Mouse (Mus musculus) ES-Bruce4 (cell line): Measurements from ENCODE around the gene P2ry14. TPM values are rescaled to one million over a fixed set of nuclear protein-coding genes. Genes with fewer than 3 reads are reported as not detected.

ENCODE experiments used
- H3K27ac ChIP-seq: 2 replicates; pipeline ENCODE4 v1.5.1; 2012; ENCODE audit warnings: low read length, inconsistent platforms; ENCODE audit not compliant: insufficient read depth
- H3K27me3 ChIP-seq: 2 replicates; pipeline ENCODE4 v1.6.1; 2012; ENCODE audit warnings: mild to moderate bottlenecking, low read length, inconsistent platforms; ENCODE audit not compliant: control insufficient read depth, poor library complexity, insufficient read depth, severe bottlenecking
- H3K36me3 ChIP-seq: 2 replicates; pipeline ENCODE4 v1.6.1; 2012; ENCODE audit warnings: inconsistent platforms, mild to moderate bottlenecking, low read length, moderate library complexity; ENCODE audit not compliant: control insufficient read depth, poor library complexity, insufficient read depth, severe bottlenecking
- H3K4me1 ChIP-seq: one replicate; pipeline ENCODE4 v1.8.1; 2011; ENCODE audit warnings: low read length; ENCODE audit not compliant: control insufficient read depth, insufficient read depth
- H3K4me3 ChIP-seq: 2 replicates; pipeline ENCODE4 v1.5.1; 2011; ENCODE audit warnings: low read depth, mild to moderate bottlenecking, low read length
- H3K9ac ChIP-seq: 2 replicates; pipeline ENCODE4 v1.6.1; 2012; ENCODE audit warnings: low read depth, mild to moderate bottlenecking, inconsistent platforms; ENCODE audit not compliant: poor library complexity, severe bottlenecking
- H3K9me3 ChIP-seq: replicated peaks from 2 replicates; pipeline ENCODE4 v1.6.1; 2012; ENCODE audit warnings: mild to moderate bottlenecking, low read length, inconsistent platforms; ENCODE audit not compliant: control insufficient read depth, poor library complexity, insufficient read depth, severe bottlenecking
- CTCF ChIP-seq: IDR thresholded peaks from one replicate; pipeline ENCODE4 v1.8.1; 2011; ENCODE audit warnings: low read depth, low read length
- EP300 ChIP-seq: IDR thresholded peaks from 2 replicates; pipeline ENCODE4 v1.6.1; 2011; ENCODE audit warnings: low read depth, low read length; ENCODE audit not compliant: insufficient read depth
- POLR2A ChIP-seq: IDR thresholded peaks from one replicate; pipeline ENCODE4 v1.8.1; 2011; ENCODE audit warnings: low read length; ENCODE audit not compliant: insufficient read depth
- polyA plus RNA-seq: library from polyadenylated mRNA; stranded (reverse); fragments of >200 nt; gene quantifications from 2 replicates; pipeline ENCODE4 v1.2.4, GENCODE M21; 2011; ENCODE audit warnings: low read depth; ENCODE audit not compliant: missing spikeins, insufficient read depth, insufficient read length

P2ry14 gene
- polyA plus RNA-seq, 1 experiment, result 0.70 TPM

- Histone ChIP-seq H3K9me3 (no peaks in the 10 kb centered on the region), H3K4me1 (no peaks in the 10 kb centered on the region), H3K27me3 (no peaks in the 10 kb centered on the region), H3K27ac (no peak overlapping the region), H3K36me3 (no peaks in the 10 kb centered on the region), H3K4me3 (no peak overlapping the region), H3K9ac (no peak overlapping the region)
- no peak for TF ChIP-seq CTCF
- TF ChIP-seq EP300, result no peak
- TF ChIP-seq POLR2A, result no peak
Measured at GRCm38 (mm10) chr3:59185662-59186061, 32.2 kb upstream of the P2ry14 start.

GRCm38 (mm10) chr3:59182129-59182528 is 28.7 kb upstream of the P2ry14 start:
- Histone ChIP-seq H3K27ac (no peak overlapping the region), H3K4me1 (no peaks in the 10 kb centered on the region), H3K9ac (no peak overlapping the region), H3K36me3 (no peaks in the 10 kb centered on the region), H3K9me3 (no peaks in the 10 kb centered on the region), H3K27me3 (no peaks in the 10 kb centered on the region), H3K4me3 (no peak overlapping the region)
- TF ChIP-seq EP300 (no peak), POLR2A (no peak), CTCF (no peak)

- no peaks in the 10 kb centered on the region for H3K4me1 ChIP-seq
- no peak for TF ChIP-seq EP300
- no peak for TF ChIP-seq CTCF
- TF ChIP-seq POLR2A, result no peak
- H3K9me3 ChIP-seq, result no peaks in the 10 kb centered on the region
- no peaks in the 10 kb centered on the region for H3K27me3 ChIP-seq
- H3K36me3 ChIP-seq, result no peaks in the 10 kb centered on the region
- H3K27ac ChIP-seq, result no peak overlapping the region
- no peak overlapping the region for H3K4me3 ChIP-seq
- no peak overlapping the region for H3K9ac ChIP-seq
Measured at GRCm38 (mm10) chr3:59181134-59181533, 27.7 kb upstream of the P2ry14 start.

- Histone ChIP-seq H3K9ac (no peak overlapping the region), H3K4me1 (no peaks in the 10 kb centered on the region), H3K27ac (no peak overlapping the region), H3K9me3 (no peaks in the 10 kb centered on the region), H3K27me3 (no peaks in the 10 kb centered on the region), H3K36me3 (no peaks in the 10 kb centered on the region), H3K4me3 (no peak overlapping the region)
- no peak for TF ChIP-seq CTCF
- no peak for TF ChIP-seq EP300
- TF ChIP-seq POLR2A, result no peak
Measured at GRCm38 (mm10) chr3:59176871-59177270, 23.5 kb upstream of the P2ry14 start.

GRCm38 (mm10) chr3:59175234-59175633 is 21.8 kb upstream of the P2ry14 start:
- no peak overlapping the region for H3K9ac ChIP-seq
- H3K27me3 ChIP-seq, result no peaks in the 10 kb centered on the region
- no peaks in the 10 kb centered on the region for H3K36me3 ChIP-seq
- no peak overlapping the region for H3K4me3 ChIP-seq
- no peak overlapping the region for H3K27ac ChIP-seq
- TF ChIP-seq EP300 (no peak), CTCF (no peak), POLR2A (no peak)
- no peaks in the 10 kb centered on the region for H3K9me3 ChIP-seq
- no peaks in the 10 kb centered on the region for H3K4me1 ChIP-seq

GRCm38 (mm10) chr3:59174426-59175154 is 21.2 kb upstream of the P2ry14 start:
- TF ChIP-seq EP300, result no peak
- no peak for TF ChIP-seq POLR2A
- TF ChIP-seq CTCF, result no peak
- Histone ChIP-seq H3K9ac (no peak overlapping the region), H3K4me1 (no peaks in the 10 kb centered on the region), H3K9me3 (no peaks in the 10 kb centered on the region), H3K36me3 (no peaks in the 10 kb centered on the region), H3K27me3 (no peaks in the 10 kb centered on the region), H3K27ac (no peak overlapping the region), H3K4me3 (no peak overlapping the region)
